Mouse (Mus musculus) spleen, postnatal 10 days (tissue): ENCODE results near the gene Nedd4.
A peak's percentile ranks its signal among the peaks of the same experiment; 100 is the strongest.
"Not testable (repeated sequence)": the region's sequence is repeated elsewhere in the genome, so short reads cannot be mapped to it uniquely, and the experiment has no call there.

Source experiments
- DNase-seq, 2 experiments: peaks; one replicate each; pipeline ENCODE4 v3.0.0; 2021 to 2022; ENCODE audit warnings: low spot score in 2 of 2

Gene Nedd4

GRCm38 (mm10) chr9:72652961-72653360 lies 9.2 kb upstream of the Nedd4 start:
- DNase-seq = no peak

GRCm38 (mm10) chr9:72653533-72653932 lies 8.6 kb upstream of the Nedd4 start:
- DNase-seq = no peak

GRCm38 (mm10) chr9:72654593-72655242 lies 7.4 kb upstream of the Nedd4 start:
- peak; percentile 63 to 79 for DNase-seq

- no peak for DNase-seq
These were observed 6.5 kb upstream of the Nedd4 start for GRCm38 (mm10) chr9:72655602-72656001.

GRCm38 (mm10) chr9:72656491-72656890 lies 5.7 kb upstream of the Nedd4 start:
- DNase-seq = no peak

- no peak for DNase-seq
These were observed 5.2 kb upstream of the Nedd4 start for GRCm38 (mm10) chr9:72656940-72657339.

- DNase-seq = no peak
These were observed 4.5 kb upstream of the Nedd4 start for GRCm38 (mm10) chr9:72657694-72658093.

GRCm38 (mm10) chr9:72660139-72660538 lies 2.0 kb upstream of the Nedd4 start:
- peak in 1 of 2 experiments; percentile 63 for DNase-seq

- DNase-seq = no peak
These were observed 1.2 kb upstream of the Nedd4 start for GRCm38 (mm10) chr9:72660911-72661310.

- no peak for DNase-seq
These were observed 618 bp upstream of the Nedd4 start for GRCm38 (mm10) chr9:72661561-72661894.

- DNase-seq = peak; percentile 55 to 76
These were observed 766 bp downstream of the Nedd4 start for GRCm38 (mm10) chr9:72662691-72663533.

GRCm38 (mm10) chr9:72663534-72663918 lies 1.4 kb downstream of the Nedd4 start:
- no peak for DNase-seq

GRCm38 (mm10) chr9:72664409-72665351 lies 2.5 kb downstream of the Nedd4 start:
- no peak for DNase-seq

GRCm38 (mm10) chr9:72665517-72665916 lies 3.4 kb downstream of the Nedd4 start:
- no peak for DNase-seq

GRCm38 (mm10) chr9:72666352-72667021 lies 4.3 kb downstream of the Nedd4 start:
- DNase-seq = not testable (repeated sequence)

GRCm38 (mm10) chr9:72667126-72667525 lies 5.0 kb downstream of the Nedd4 start:
- no peak for DNase-seq

- no peak for DNase-seq
These were observed 7.2 kb downstream of the Nedd4 start for GRCm38 (mm10) chr9:72669383-72669782.

- DNase-seq = peak; percentile 71 to 90
These were observed 10.2 kb downstream of the Nedd4 start for GRCm38 (mm10) chr9:72672361-72672760.

GRCm38 (mm10) chr9:72674957-72675744 lies 13.0 kb downstream of the Nedd4 start:
- DNase-seq = peak in 1 of 2 experiments; percentile 8

- DNase-seq = peak in 1 of 2 experiments; percentile 3
These were observed 13.6 kb downstream of the Nedd4 start for GRCm38 (mm10) chr9:72675745-72676200.

GRCm38 (mm10) chr9:72677659-72678058 lies 15.5 kb downstream of the Nedd4 start:
- no peak for DNase-seq
